Mouse (Mus musculus): ENCODE results near the gene Cfap61. TPM values are rescaled to one million over a fixed set of nuclear protein-coding genes. Genes with fewer than 3 reads are reported as not detected.
"Not testable (repeated sequence)": the region's sequence is repeated elsewhere in the genome, so short reads cannot be mapped to it uniquely, and the experiment has no call there.

The Cfap61 gene
- polyA plus RNA-seq, 1 experiment from 2014 or later, result 3.4 TPM

GRCm38 (mm10) chr2:145903061-145903901, 31.3 kb upstream of the Cfap61 start:
- Histone ChIP-seq H3K4me2 (replicated peaks) (peak overlapping the region; percentile 61), H3K4me3 (replicated peaks) (peak overlapping the region; percentile 99), H3K9me3 (replicated peaks) (no peaks in the 10 kb centered on the region), H3K4me1 (peaks cover 17% of the 10 kb centered on the region), H3K9ac (peak overlapping the region; percentile 98), H3K36me3 (peaks cover 6% of the 10 kb centered on the region; the same call in 1 of the 2 replicates), H3K27ac (replicated peaks) (peak overlapping the region; percentile 85), H3K27me3 (no peaks in the 10 kb centered on the region)
- peak; percentile 91 for ATAC-seq (ENCODE audit: insufficient number of reproducible peaks, low FRiP score, low TSS enrichment, low read depth)
- WGBS, result 0% methylated on average over 68 of the region's 68 CpGs

GRCm38 (mm10) chr2:145903983-145904616, 30.5 kb upstream of the Cfap61 start:
- peak overlapping the region; percentile 99 for H3K4me3 ChIP-seq (replicated peaks)
- WGBS, result 21% methylated on average over 12 of the region's 12 CpGs
- H3K27ac ChIP-seq (replicated peaks), result peak overlapping the region; percentile 85; the same call in 1 of the 2 replicates
- H3K4me1 ChIP-seq, result peaks cover 17% of the 10 kb centered on the region
- H3K9ac ChIP-seq, result peak overlapping the region; percentile 37
- no peak for ATAC-seq (ENCODE audit: insufficient number of reproducible peaks, low FRiP score, low TSS enrichment, low read depth)
- H3K36me3 ChIP-seq, result peaks cover 11% of the 10 kb centered on the region
- H3K27me3 ChIP-seq, result no peaks in the 10 kb centered on the region
- no peaks in the 10 kb centered on the region for H3K9me3 ChIP-seq (replicated peaks)
- H3K4me2 ChIP-seq (replicated peaks), result peak overlapping the region; percentile 61

- Histone ChIP-seq H3K36me3 (peaks cover 19% of the 10 kb centered on the region), H3K4me2 (replicated peaks) (no peak overlapping the region), H3K4me3 (replicated peaks) (no peak overlapping the region), H3K9ac (no peak overlapping the region), H3K27me3 (no peaks in the 10 kb centered on the region), H3K4me1 (peaks cover 17% of the 10 kb centered on the region), H3K9me3 (replicated peaks) (no peaks in the 10 kb centered on the region), H3K27ac (replicated peaks) (no peak overlapping the region)
- no peak for ATAC-seq (ENCODE audit: insufficient number of reproducible peaks, low FRiP score, low TSS enrichment, low read depth)
- 73% methylated on average over 6 of the region's 6 CpGs for WGBS
Observed at GRCm38 (mm10) chr2:145905156-145905555, 29.4 kb upstream of the Cfap61 start.

GRCm38 (mm10) chr2:145905884-145906283, 28.7 kb upstream of the Cfap61 start:
- WGBS, result 32% methylated on average over 4 of the region's 4 CpGs

GRCm38 (mm10) chr2:145920941-145921650, 13.5 kb upstream of the Cfap61 start:
- Histone ChIP-seq H3K9ac (no peak overlapping the region), H3K9me3 (replicated peaks) (no peaks in the 10 kb centered on the region), H3K4me3 (replicated peaks) (no peak overlapping the region), H3K36me3 (peaks cover 76% of the 10 kb centered on the region), H3K4me1 (no peaks in the 10 kb centered on the region), H3K27me3 (no peaks in the 10 kb centered on the region), H3K4me2 (replicated peaks) (no peak overlapping the region), H3K27ac (replicated peaks) (no peak overlapping the region)
- no peak for ATAC-seq (ENCODE audit: insufficient number of reproducible peaks, low FRiP score, low TSS enrichment, low read depth)
- WGBS, result 76% methylated on average over 8 of the region's 8 CpGs

More at GRCm38 (mm10) chr2:145905884-145906283, 28.7 kb upstream of the Cfap61 start:
- H3K27ac ChIP-seq (replicated peaks); H3K4me3 ChIP-seq (replicated peaks); H3K9me3 ChIP-seq (replicated peaks); H3K4me2 ChIP-seq (replicated peaks); H3K9ac ChIP-seq; H3K27me3 ChIP-seq; ATAC-seq (ENCODE audit: insufficient number of reproducible peaks, low FRiP score, low TSS enrichment, low read depth): not testable (repeated sequence)
- Histone ChIP-seq H3K4me1 (peaks cover 17% of the 10 kb centered on the region), H3K36me3 (peaks cover 27% of the 10 kb centered on the region)

GRCm38 (mm10) chr2:145936975-145937374, 2.4 kb downstream of the Cfap61 start:
- peaks cover 9% of the 10 kb centered on the region for H3K4me1 ChIP-seq
- H3K9ac ChIP-seq, result no peak overlapping the region
- peaks cover 4% of the 10 kb centered on the region; the same call in 1 of the 2 replicates for H3K36me3 ChIP-seq
- H3K4me2 ChIP-seq (replicated peaks), result no peak overlapping the region
- no peak overlapping the region for H3K4me3 ChIP-seq (replicated peaks)
- no peaks in the 10 kb centered on the region for H3K9me3 ChIP-seq (replicated peaks)
- no peaks in the 10 kb centered on the region for H3K27me3 ChIP-seq
- no peak for ATAC-seq (ENCODE audit: insufficient number of reproducible peaks, low FRiP score, low TSS enrichment, low read depth)
- no peak overlapping the region for H3K27ac ChIP-seq (replicated peaks)
- 85% methylated on average over 8 of the region's 8 CpGs for WGBS

GRCm38 (mm10) chr2:145941403-145941802, 6.8 kb downstream of the Cfap61 start:
- Histone ChIP-seq H3K9ac (no peak overlapping the region), H3K4me1 (no peaks in the 10 kb centered on the region), H3K27me3 (no peaks in the 10 kb centered on the region), H3K4me2 (replicated peaks) (no peak overlapping the region), H3K27ac (replicated peaks) (no peak overlapping the region), H3K4me3 (replicated peaks) (no peak overlapping the region), H3K9me3 (replicated peaks) (no peaks in the 10 kb centered on the region), H3K36me3 (no peaks in the 10 kb centered on the region)
- no peak for ATAC-seq (ENCODE audit: insufficient number of reproducible peaks, low FRiP score, low TSS enrichment, low read depth)
- 63% methylated on average over 3 of the region's 3 CpGs for WGBS

- no peak overlapping the region for H3K4me2 ChIP-seq (replicated peaks)
- H3K4me1 ChIP-seq, result no peaks in the 10 kb centered on the region
- H3K36me3 ChIP-seq, result no peaks in the 10 kb centered on the region
- H3K9me3 ChIP-seq (replicated peaks), result no peaks in the 10 kb centered on the region
- ATAC-seq (ENCODE audit: insufficient number of reproducible peaks, low FRiP score, low TSS enrichment, low read depth), result no peak
- H3K4me3 ChIP-seq (replicated peaks), result no peak overlapping the region
- no peak overlapping the region for H3K27ac ChIP-seq (replicated peaks)
- H3K27me3 ChIP-seq, result no peaks in the 10 kb centered on the region
- no peak overlapping the region for H3K9ac ChIP-seq
- WGBS, result 42% methylated on average over 3 of the region's 3 CpGs
Observed at GRCm38 (mm10) chr2:145944286-145944685, 9.7 kb downstream of the Cfap61 start.

- WGBS, result 61% methylated on average over 7 of the region's 7 CpGs
- Histone ChIP-seq H3K27me3 (no peaks in the 10 kb centered on the region), H3K9ac (no peak overlapping the region), H3K4me3 (replicated peaks) (no peak overlapping the region), H3K36me3 (no peaks in the 10 kb centered on the region), H3K27ac (replicated peaks) (no peak overlapping the region), H3K9me3 (replicated peaks) (no peaks in the 10 kb centered on the region), H3K4me2 (replicated peaks) (no peak overlapping the region), H3K4me1 (no peaks in the 10 kb centered on the region)
- ATAC-seq (ENCODE audit: insufficient number of reproducible peaks, low FRiP score, low TSS enrichment, low read depth), result no peak
Observed at GRCm38 (mm10) chr2:145948402-145948954, 13.9 kb downstream of the Cfap61 start.

- WGBS, result 32% methylated on average over 11 of the region's 11 CpGs
- ATAC-seq (ENCODE audit: insufficient number of reproducible peaks, low FRiP score, low TSS enrichment, low read depth), result no peak
Observed at GRCm38 (mm10) chr2:145949475-145950068, 15.0 kb downstream of the Cfap61 start.

More at GRCm38 (mm10) chr2:145949475-145950068, 15.0 kb downstream of the Cfap61 start:
- Histone ChIP-seq H3K4me1 (no peaks in the 10 kb centered on the region), H3K27me3 (no peaks in the 10 kb centered on the region), H3K4me3 (replicated peaks) (no peak overlapping the region), H3K9ac (no peak overlapping the region), H3K27ac (replicated peaks) (no peak overlapping the region), H3K4me2 (replicated peaks) (no peak overlapping the region), H3K36me3 (no peaks in the 10 kb centered on the region), H3K9me3 (replicated peaks) (no peaks in the 10 kb centered on the region)
